ENCODE assay signal across 8 mouse cellular contexts in the genomic region with DNA sequence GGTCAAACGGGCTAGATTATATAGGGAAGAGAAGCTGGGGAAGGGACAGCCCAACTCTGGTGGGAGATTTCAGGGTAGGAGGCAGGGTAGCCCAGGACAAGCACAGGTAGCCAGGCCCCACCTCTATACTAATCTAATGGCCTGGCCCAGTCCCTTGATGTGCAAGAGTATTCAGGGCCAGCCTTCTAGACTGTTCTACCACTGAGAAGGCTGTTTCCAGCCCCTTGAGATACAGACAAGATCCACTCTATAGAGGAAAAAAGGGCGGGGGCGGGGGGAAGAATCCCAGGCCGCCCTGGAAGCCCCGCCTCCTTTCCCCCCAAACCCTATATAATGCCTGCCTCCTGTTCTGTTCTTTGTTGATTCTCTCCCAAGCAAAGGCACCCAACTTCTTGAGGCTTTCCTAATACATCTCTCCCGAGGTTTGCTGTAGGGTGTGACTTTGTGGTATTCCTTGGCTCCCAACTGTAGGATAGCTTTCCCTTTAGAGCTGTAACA. TPM values are rescaled to one million over a fixed set of nuclear protein-coding genes. Genes with fewer than 3 reads are reported as not detected.
DNase-seq lines count a peak whose midpoint lies in the region; ATAC-seq and TF ChIP-seq lines count a peak whose summit lies in the region.

No protein-coding gene starts in this region.

- TF ChIP-seq EP300 in heart, postnatal 0 days (IDR thresholded peaks at IDR 0.05; ENCODE audit: low read depth): no peak

- H3K4me2 ChIP-seq in heart, embryonic 11.5 days: peak overlapping the region; percentile 80
- H3K4me2 ChIP-seq in heart, postnatal 0 days (ENCODE audit: low read depth, low read length): peak overlapping the region; percentile 71

- peak overlapping the region; percentile 75 for H3K4me3 ChIP-seq in heart, embryonic 11.5 days (ENCODE audit: low read depth, low read length)
- H3K4me3 ChIP-seq in G1E (ENCODE audit: low read depth, low read length) (peak overlapping the region; percentile 79; the same call in 1 of the 2 replicates), macrophage (ENCODE audit: inconsistent target) (peak overlapping the region; percentile 85)
- peak overlapping the region; percentile 70 for H3K4me3 ChIP-seq in heart, postnatal 0 days (ENCODE audit: low read depth, low read length)

- no peak for TF ChIP-seq CTCF in G1E (IDR thresholded peaks at IDR 0.05; ENCODE audit: low read depth, low read length)
- TF ChIP-seq CTCF in heart, postnatal 0 days (IDR thresholded peaks at IDR 0.05; ENCODE audit: low read depth): no peak

- no peak for ATAC-seq in heart, embryonic 11.5 days (replicated peaks; ENCODE audit: insufficient number of reproducible peaks, low FRiP score, low TSS enrichment)
- ATAC-seq in G1E (ENCODE audit: extremely low read depth, insufficient number of reproducible peaks, low FRiP score, poor library complexity, severe bottlenecking): no peak
- no peak for ATAC-seq in heart, postnatal 0 days (ENCODE audit: insufficient read depth, low read depth)

- H3K9ac ChIP-seq in heart, embryonic 11.5 days (ENCODE audit: low read depth, low read length): peak overlapping the region; percentile 96; the same call in 1 of the 2 replicates
- no peak overlapping the region for H3K9ac ChIP-seq in heart, postnatal 0 days (replicated peaks; ENCODE audit: low read depth, low read length)

- peaks cover 39% of the 10 kb centered on the region for H3K79me2 ChIP-seq in macrophage (ENCODE audit: inconsistent target)

- 70% methylated on average over 6 of the region's 6 CpGs for WGBS in heart, embryonic 11.5 days (ENCODE audit: insufficient replicate concordance)
- 68% methylated on average over 6 of the region's 6 CpGs for WGBS in heart, postnatal 0 days
- 79% methylated on average over 5 of the region's 6 CpGs for WGBS in macrophage (ENCODE audit: missing documents)

- H3K36me3 ChIP-seq in heart, embryonic 11.5 days (ENCODE audit: control insufficient read depth, insufficient read depth, low read length): peaks cover 3% of the 10 kb centered on the region; the same call in 1 of the 2 replicates
- peaks cover 13% of the 10 kb centered on the region for H3K36me3 ChIP-seq in G1E (replicated peaks)
- 0 out of 2 replicates have a peak, but pooled peaks cover under 1% of the 10 kb centered on the region for H3K36me3 ChIP-seq in heart, postnatal 0 days (replicated peaks; ENCODE audit: control insufficient read depth, insufficient read depth, low read length)
- no peaks in the 10 kb centered on the region for H3K36me3 ChIP-seq in macrophage (ENCODE audit: inconsistent target)

- no peak overlapping the region for H3K27ac ChIP-seq in heart, embryonic 11.5 days (ENCODE audit: low read depth, low read length)
- H3K27ac ChIP-seq in heart, postnatal 0 days (ENCODE audit: low read depth): 0 out of 2 replicates have a peak overlapping the region, but pooled peaks have one; percentile 93
- peak overlapping the region; percentile 75; the same call in 1 of the 2 replicates for H3K27ac ChIP-seq in macrophage

- H3K9me3 ChIP-seq in heart, embryonic 11.5 days (replicated peaks; ENCODE audit: control insufficient read depth, low read length): no peaks in the 10 kb centered on the region
- no peaks in the 10 kb centered on the region for H3K9me3 ChIP-seq in G1E (replicated peaks)
- H3K9me3 ChIP-seq in heart, postnatal 0 days (replicated peaks; ENCODE audit: control insufficient read depth, low read length): no peaks in the 10 kb centered on the region

- H3K27me3 ChIP-seq in heart, embryonic 11.5 days (ENCODE audit: control insufficient read depth, insufficient read depth, low read length): no peaks in the 10 kb centered on the region
- H3K27me3 ChIP-seq in G1E (ENCODE audit: insufficient read depth, low read length): no peaks in the 10 kb centered on the region
- H3K27me3 ChIP-seq in heart, postnatal 0 days (ENCODE audit: control insufficient read depth, insufficient read depth, low read length): no peaks in the 10 kb centered on the region

- peaks cover 8% of the 10 kb centered on the region; the same call in 1 of the 2 replicates for H3K4me1 ChIP-seq in heart, embryonic 11.5 days (ENCODE audit: control insufficient read depth, insufficient read depth, low read length)
- H3K4me1 ChIP-seq in G1E (ENCODE audit: insufficient read depth, low read depth, low read length): peaks cover 48% of the 10 kb centered on the region
- H3K4me1 ChIP-seq in heart, postnatal 0 days (ENCODE audit: control insufficient read depth, insufficient read depth): peaks cover 14% of the 10 kb centered on the region

- no peak for DNase-seq in heart, adult 8-10 months (ENCODE audit: low spot score)
- DNase-seq in G1E (ENCODE audit: low spot score) (no peak), adipocyte (ENCODE audit: low spot score) (no peak)
- DNase-seq in heart, postnatal 0 days (ENCODE audit: low spot score): no peak
- DNase-seq in layer of hippocampus, adult 9-11 months: no peak
- no peak for DNase-seq in cerebellum, postnatal 14 days

RNA-seq across cellular contexts. Expression of a gene that starts 0.6 kb away (rescaled TPM):
- polyA plus RNA-seq in heart, embryonic 11.5 days (2014; fragmentation: Nextera tagmentation; extraction: Ambion mirVana): 87.2 and 96.0 TPM in 2 replicates
- total RNA-seq in heart, adult 8-10 months (2022): 10 to 100 TPM; 25.3 to 34.5 (median 31.3) TPM
- total RNA-seq in G1E (2014; fragmentation: Nextera tagmentation): 29.5 and 36.0 TPM in 2 replicates
- 22.9 and 24.6 TPM in 2 replicates for total RNA-seq in G1E (2017)
- polyA plus RNA-seq in G1E (2012): 0.15 and 0.30 TPM in 2 replicates
- total RNA-seq in heart, postnatal 0 days (2014; rRNA removed; ENCODE audit: low replicate concordance): 33.1 and 54.8 TPM in 2 replicates
- polyA plus RNA-seq in heart, postnatal 0 days (2015; fragmentation: Nextera tagmentation; extraction: Ambion mirVana): 54.6 and 57.9 TPM in 2 replicates
- total RNA-seq in macrophage (2018; cell fraction: chromatin; rRNA removed): 10 to 100 TPM; 10.2 to 58.8 (median 24.9) TPM
- total RNA-seq in macrophage (2018; cell fraction: cytosol; rRNA removed): 10 to 100 TPM; 10.6 to 27.9 (median 18.3) TPM
- 10 to 100 TPM in 25 of 26 experiments, 1 to 10 TPM in 1; 9.2 to 67.2 (median 28.1) TPM for total RNA-seq in macrophage (2018; cell fraction: nucleus; rRNA removed)
- 12.5 to 26.3 TPM (median 21.7 TPM) in 3 replicates for polyA plus RNA-seq in macrophage (2018)

RNA-seq across cellular contexts. Expression of a gene that starts 3.6 kb away (rescaled TPM):
- polyA plus RNA-seq in heart, embryonic 11.5 days (2014; fragmentation: Nextera tagmentation; extraction: Ambion mirVana): 7.4 and 8.1 TPM in 2 replicates
- 1 to 10 TPM in 3 of 4 experiments, under 1 TPM in 1; 0.82 to 1.8 (median 1.6) TPM for total RNA-seq in heart, adult 8-10 months (2022)
- total RNA-seq in G1E (2014; fragmentation: Nextera tagmentation) (5.6 and 7.5 TPM in 2 replicates), G1E (2017) (2.0 and 2.8 TPM in 2 replicates)
- polyA plus RNA-seq in G1E (2012) (1.8 TPM in 2 replicates), macrophage (2018) (1.9 to 2.1 TPM (median 2.0 TPM) in 3 replicates)
- not detected in 2 replicates for total RNA-seq in heart, postnatal 0 days (2014; rRNA removed; ENCODE audit: low replicate concordance)
- polyA plus RNA-seq in heart, postnatal 0 days (2015; fragmentation: Nextera tagmentation; extraction: Ambion mirVana): 4.1 and 4.6 TPM in 2 replicates
- 10 to 100 TPM in 4 of 26 experiments, 1 to 10 TPM in 19, under 1 TPM in 2, not detected in 1; 0.68 to 13.5 (median 3.7) TPM for total RNA-seq in macrophage (2018; cell fraction: chromatin; rRNA removed)
- total RNA-seq in macrophage (2018; cell fraction: cytosol; rRNA removed): 1 to 10 TPM in 15 of 26 experiments, under 1 TPM in 11; 0.23 to 2.8 (median 1.3) TPM
- 1 to 10 TPM in 19 of 26 experiments, under 1 TPM in 5, not detected in 2; 0.32 to 7.1 (median 2.9) TPM for total RNA-seq in macrophage (2018; cell fraction: nucleus; rRNA removed)

RNA-seq across cellular contexts. Expression of a gene that starts 3.8 kb away (rescaled TPM):
- polyA plus RNA-seq in heart, embryonic 11.5 days (2014; fragmentation: Nextera tagmentation; extraction: Ambion mirVana): 0.26 and 0.96 TPM in 2 replicates
- under 1 TPM in 1 of 4 experiments, not detected in 3; 0.28 TPM for total RNA-seq in heart, adult 8-10 months (2022)
- total RNA-seq in G1E (2014; fragmentation: Nextera tagmentation): 0.90 TPM in 1 of 2 replicates, not detected in the other
- not detected in 2 replicates for total RNA-seq in G1E (2017)
- not detected in 2 replicates for polyA plus RNA-seq in G1E (2012)
- total RNA-seq in heart, postnatal 0 days (2014; rRNA removed; ENCODE audit: low replicate concordance): not detected in 2 replicates
- polyA plus RNA-seq in heart, postnatal 0 days (2015; fragmentation: Nextera tagmentation; extraction: Ambion mirVana): 0.18 TPM in 1 of 2 replicates, not detected in the other
- 1 to 10 TPM in 1 of 26 experiments, under 1 TPM in 4, not detected in 21; 0.49 to 2.4 (median 0.57) TPM for total RNA-seq in macrophage (2018; cell fraction: chromatin; rRNA removed)
- total RNA-seq in macrophage (2018; cell fraction: cytosol; rRNA removed): under 1 TPM in 7 of 26 experiments, not detected in 19; 0.05 to 0.31 (median 0.10) TPM
- under 1 TPM in 3 of 26 experiments, not detected in 23; 0.28 to 0.76 (median 0.47) TPM for total RNA-seq in macrophage (2018; cell fraction: nucleus; rRNA removed)
- polyA plus RNA-seq in macrophage (2018): not detected in 3 replicates

RNA-seq across cellular contexts. Expression of a gene that starts 21.3 kb away (rescaled TPM):
- polyA plus RNA-seq in heart, embryonic 11.5 days (2014; fragmentation: Nextera tagmentation; extraction: Ambion mirVana): 4.1 TPM in 2 replicates
- 1 to 10 TPM; 2.1 to 3.0 (median 2.6) TPM for total RNA-seq in heart, adult 8-10 months (2022)
- 2.7 and 5.9 TPM in 2 replicates for total RNA-seq in G1E (2014; fragmentation: Nextera tagmentation)
- 3.5 and 4.2 TPM in 2 replicates for total RNA-seq in G1E (2017)
- 0.17 and 0.25 TPM in 2 replicates for polyA plus RNA-seq in G1E (2012)
- 0.08 and 0.54 TPM in 2 replicates for total RNA-seq in heart, postnatal 0 days (2014; rRNA removed; ENCODE audit: low replicate concordance)
- polyA plus RNA-seq in heart, postnatal 0 days (2015; fragmentation: Nextera tagmentation; extraction: Ambion mirVana): 1.9 and 2.4 TPM in 2 replicates
- total RNA-seq in macrophage (2018; cell fraction: chromatin; rRNA removed): 1 to 10 TPM in 18 of 26 experiments, under 1 TPM in 8; 0.30 to 9.9 (median 2.6) TPM
- total RNA-seq in macrophage (2018; cell fraction: cytosol; rRNA removed): 1 to 10 TPM in 17 of 26 experiments, under 1 TPM in 8, not detected in 1; 0.06 to 2.7 (median 1.4) TPM
- total RNA-seq in macrophage (2018; cell fraction: nucleus; rRNA removed): 1 to 10 TPM in 19 of 26 experiments, under 1 TPM in 6, not detected in 1; 0.36 to 8.6 (median 2.0) TPM
- polyA plus RNA-seq in macrophage (2018): 2.3 to 2.6 TPM (median 2.5 TPM) in 3 replicates

RNA-seq across cellular contexts. Expression of a gene that starts 27.8 kb away (rescaled TPM):
- 5.3 and 5.8 TPM in 2 replicates for polyA plus RNA-seq in heart, embryonic 11.5 days (2014; fragmentation: Nextera tagmentation; extraction: Ambion mirVana)
- total RNA-seq in heart, adult 8-10 months (2022): 1 to 10 TPM; 1.5 to 4.3 (median 2.1) TPM
- total RNA-seq in G1E (2014; fragmentation: Nextera tagmentation) (5.8 and 8.7 TPM in 2 replicates), G1E (2017) (6.7 and 6.8 TPM in 2 replicates)
- polyA plus RNA-seq in G1E (2012) (2.4 and 2.6 TPM in 2 replicates), macrophage (2018) (4.3 to 6.3 TPM (median 4.8 TPM) in 3 replicates)
- total RNA-seq in heart, postnatal 0 days (2014; rRNA removed; ENCODE audit: low replicate concordance): 2.6 and 4.5 TPM in 2 replicates
- polyA plus RNA-seq in heart, postnatal 0 days (2015; fragmentation: Nextera tagmentation; extraction: Ambion mirVana): 3.8 and 4.6 TPM in 2 replicates
- total RNA-seq in macrophage (2018; cell fraction: chromatin; rRNA removed): 10 to 100 TPM in 25 of 26 experiments, 1 to 10 TPM in 1; 9.2 to 73.6 (median 23.7) TPM
- total RNA-seq in macrophage (2018; cell fraction: cytosol; rRNA removed): 10 to 100 TPM in 3 of 26 experiments, 1 to 10 TPM in 23; 1.9 to 21.1 (median 5.3) TPM
- total RNA-seq in macrophage (2018; cell fraction: nucleus; rRNA removed): 10 to 100 TPM in 24 of 26 experiments, 1 to 10 TPM in 2; 7.4 to 76.0 (median 16.5) TPM

Comparison
In these comparisons a context has a peak if more than half of its experiments do, and no peak if none do; other contexts are left out.
1. RNA of a gene that starts 0.6 kb away (polyA plus RNA-seq): 87.2 to 96.0 TPM in heart, embryonic 11.5 days, 54.6 to 57.9 TPM in heart, postnatal 0 days and 12.5 to 26.3 TPM in macrophage; 0.15 to 0.30 TPM in G1E; every median in the first group is over 10 times any median in the second.
2. Peak in every context shown above with its lines, with median percentiles within 50 percentile points of each other: H3K4me3 ChIP-seq.